Mouse (Mus musculus) lung, postnatal 0 days (tissue): ENCODE results near the gene Ttyh2. TPM values are rescaled to one million over a fixed set of nuclear protein-coding genes. Genes with fewer than 3 reads are reported as not detected.

Source experiments
- ATAC-seq: fragments of 200-750 bp; cut with Nextera tagmentation; 2 replicates; pipeline ENCODE4 v1.8.0; 2017; ENCODE audit warnings: moderate library complexity
- DNase-seq: peaks from one replicate; pipeline ENCODE4 v3.0.0-alpha.2; 2016; ENCODE audit warnings: low spot score
- H3K27ac ChIP-seq: fragments of 300-500 bp; sonication (generic); 2 replicates; pipeline ENCODE4 v1.5.1; 2014; ENCODE audit warnings: antibody characterized with exemption, mild to moderate bottlenecking, low read length, mixed read lengths
- H3K27me3 ChIP-seq: fragments of 300-500 bp; sonication (generic); replicated peaks from 2 replicates; pipeline ENCODE4 v1.6.1; 2014; ENCODE audit warnings: low read length, mixed read lengths; ENCODE audit not compliant: insufficient read depth
- H3K36me3 ChIP-seq: fragments of 300-500 bp; sonication (generic); 2 replicates; pipeline ENCODE4 v1.6.1; 2014; ENCODE audit warnings: low read length, mixed read lengths; ENCODE audit not compliant: insufficient read depth
- H3K4me1 ChIP-seq: fragments of 300-500 bp; sonication (generic); 2 replicates; pipeline ENCODE4 v1.6.1; 2014; ENCODE audit warnings: antibody characterized with exemption, low read depth, low read length, mixed read lengths; ENCODE audit not compliant: insufficient read depth
- H3K4me2 ChIP-seq: fragments of 300-500 bp; sonication (generic); replicated peaks from 2 replicates; pipeline ENCODE4 v1.6.1; 2014; ENCODE audit warnings: low read depth, mild to moderate bottlenecking, low read length, moderate library complexity, mixed read lengths
- H3K4me3 ChIP-seq: fragments of 300-500 bp; sonication (generic); 2 replicates; pipeline ENCODE4 v1.5.1; 2014; ENCODE audit warnings: low read depth, low read length
- H3K9ac ChIP-seq: fragments of 300-500 bp; sonication (generic); replicated peaks from 2 replicates; pipeline ENCODE4 v1.6.1; 2014; ENCODE audit warnings: low read depth, mild to moderate bottlenecking
- H3K9me3 ChIP-seq: fragments of 300-500 bp; sonication (generic); 2 replicates; pipeline ENCODE4 v1.6.1; 2016; ENCODE audit warnings: low read length, mixed read lengths
- CTCF ChIP-seq: IDR thresholded peaks from 2 replicates; pipeline ENCODE4 v1.5.1; 2016; ENCODE audit warnings: antibody characterized with exemption, mild to moderate bottlenecking
- EP300 ChIP-seq: IDR thresholded peaks from 2 replicates; pipeline ENCODE4 v1.6.1; 2016; ENCODE audit warnings: antibody characterized with exemption, mild to moderate bottlenecking, control low read depth
- WGBS: fragments of 180-500 bp; shearing (Covaris S2); extraction: QIAGEN DNeasy Blood & Tissue Kit; methylation state at CpG from one replicate; pipeline ENCODE4 v1.1.7; 2014; 5-methylcytosine and 5-hydroxymethylcytosine counted together
- polyA plus RNA-seq: library from polyadenylated mRNA; unstranded; fragments of >200 nt; fragmentation: Nextera tagmentation; extraction: Ambion mirVana; gene quantifications from 2 replicates; pipeline ENCODE4 v1.2.1, GENCODE M21; 2015

Ttyh2 gene
- polyA plus RNA-seq, 1 experiment from 2014 or later: 22.3 TPM

DNA sequence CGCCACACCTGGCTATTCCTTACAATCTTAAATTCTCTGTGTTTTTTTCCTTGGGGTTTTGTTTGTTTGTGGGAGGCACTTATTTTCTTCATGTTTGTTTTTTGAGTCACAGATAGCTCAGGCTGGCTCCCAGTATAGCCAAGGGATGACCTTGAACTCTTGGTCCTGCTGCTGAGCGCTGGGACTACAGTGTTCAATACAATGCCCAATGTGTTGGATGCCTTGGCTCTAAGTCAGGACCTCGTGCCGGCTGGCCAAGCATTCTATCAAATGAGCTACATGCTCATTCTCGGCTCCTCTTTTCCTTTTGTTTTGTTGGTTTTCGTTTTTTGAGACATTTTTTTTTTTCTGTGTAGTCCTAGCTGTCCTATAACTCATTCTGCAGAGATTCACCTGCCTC, 18.2 kb downstream of the Ttyh2 start:
- no peak overlapping the region for H3K27ac ChIP-seq
- H3K27me3 ChIP-seq: no peaks in the 10 kb centered on the region
- no peak overlapping the region for H3K4me2 ChIP-seq
- H3K36me3 ChIP-seq: no peaks in the 10 kb centered on the region
- TF ChIP-seq EP300: no peak
- no peak for TF ChIP-seq CTCF
- no peak for ATAC-seq
- H3K9ac ChIP-seq: no peak overlapping the region
- H3K9me3 ChIP-seq: no peaks in the 10 kb centered on the region
- 86% methylated on average over 6 of the region's 6 CpGs for WGBS
- no peaks in the 10 kb centered on the region for H3K4me1 ChIP-seq
- H3K4me3 ChIP-seq: no peak overlapping the region
- DNase-seq: no peak

DNA sequence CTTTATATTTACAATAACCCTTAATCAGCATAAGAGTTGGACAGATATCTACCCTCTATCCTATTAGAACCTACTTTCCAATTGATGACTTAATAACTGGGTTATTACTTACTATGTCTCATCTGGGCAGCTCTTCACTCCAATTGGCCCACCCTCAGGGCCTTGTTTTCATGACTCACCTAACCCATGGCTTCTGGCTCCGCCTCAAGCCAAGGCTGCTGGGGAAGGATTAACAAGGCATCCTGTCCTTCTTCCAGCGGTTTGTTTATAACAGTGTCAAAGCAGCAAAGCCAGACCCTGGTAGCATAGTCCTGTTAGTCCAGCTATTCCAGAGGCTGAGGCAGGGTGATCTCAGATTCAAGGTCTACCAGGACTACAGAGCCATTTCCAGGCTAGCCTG, 19.2 kb downstream of the Ttyh2 start:
- Histone ChIP-seq H3K4me3 (no peak overlapping the region), H3K4me1 (no peaks in the 10 kb centered on the region), H3K9me3 (no peaks in the 10 kb centered on the region), H3K27ac (no peak overlapping the region), H3K27me3 (no peaks in the 10 kb centered on the region), H3K36me3 (no peaks in the 10 kb centered on the region), H3K4me2 (no peak overlapping the region), H3K9ac (no peak overlapping the region)
- TF ChIP-seq EP300 (no peak), CTCF (no peak)
- ATAC-seq (no peak), DNase-seq (no peak)
- WGBS: 71% methylated on average over 2 of the region's 2 CpGs

- Histone ChIP-seq H3K4me3 (no peak overlapping the region), H3K9me3 (no peaks in the 10 kb centered on the region), H3K27me3 (no peaks in the 10 kb centered on the region), H3K9ac (no peak overlapping the region), H3K27ac (no peak overlapping the region), H3K36me3 (no peaks in the 10 kb centered on the region), H3K4me2 (no peak overlapping the region), H3K4me1 (no peaks in the 10 kb centered on the region)
- no peak for TF ChIP-seq CTCF
- TF ChIP-seq EP300: no peak
- ATAC-seq (peak; percentile 19; the same call in 1 of the 2 replicates), DNase-seq (no peak)
- 79% methylated on average over 7 of the region's 7 CpGs for WGBS
Measured at GRCm38 (mm10) chr11:114698496-114698895, 23.3 kb downstream of the Ttyh2 start.

DNA sequence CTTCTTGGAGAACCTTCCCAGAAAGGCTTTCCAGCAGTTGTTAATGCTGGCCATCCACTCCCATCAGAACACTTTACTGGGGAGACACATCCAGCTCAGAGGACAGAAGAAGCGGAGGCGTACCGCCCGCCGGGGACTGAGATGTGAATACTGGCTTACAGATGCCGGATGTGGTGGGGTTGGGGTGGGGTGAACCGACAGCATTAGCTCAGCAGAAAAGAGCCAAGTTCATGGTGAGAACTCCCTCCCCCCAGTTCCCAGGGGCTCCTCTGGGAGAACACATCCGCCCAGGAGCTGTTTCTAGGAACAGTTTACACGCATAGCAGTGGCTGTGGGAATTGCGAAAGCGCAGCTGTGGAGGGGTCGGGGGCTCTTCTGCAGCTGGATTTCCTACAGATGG, 24.3 kb downstream of the Ttyh2 start:
- H3K27ac ChIP-seq: no peak overlapping the region
- ATAC-seq (peak; percentile 81), DNase-seq (peak; percentile 66)
- no peak overlapping the region for H3K9ac ChIP-seq
- H3K9me3 ChIP-seq: no peaks in the 10 kb centered on the region
- 60% methylated on average over 12 of the region's 12 CpGs for WGBS
- H3K4me3 ChIP-seq: no peak overlapping the region
- H3K36me3 ChIP-seq: no peaks in the 10 kb centered on the region
- H3K4me2 ChIP-seq: no peak overlapping the region
- H3K4me1 ChIP-seq: no peaks in the 10 kb centered on the region
- H3K27me3 ChIP-seq: no peaks in the 10 kb centered on the region
- no peak for TF ChIP-seq CTCF
- 0 out of 2 replicates have a peak, but pooled peaks have one; percentile 17 for TF ChIP-seq EP300

- no peaks in the 10 kb centered on the region for H3K9me3 ChIP-seq
- no peak for ATAC-seq
- H3K27me3 ChIP-seq: no peaks in the 10 kb centered on the region
- no peak overlapping the region for H3K9ac ChIP-seq
- H3K36me3 ChIP-seq: no peaks in the 10 kb centered on the region
- no peak for TF ChIP-seq CTCF
- no peak for TF ChIP-seq EP300
- H3K4me1 ChIP-seq: no peaks in the 10 kb centered on the region
- WGBS: 78% methylated on average over 15 of the region's 15 CpGs
- DNase-seq: no peak
- no peak overlapping the region for H3K27ac ChIP-seq
- no peak overlapping the region for H3K4me3 ChIP-seq
- no peak overlapping the region for H3K4me2 ChIP-seq
Measured at GRCm38 (mm10) chr11:114702311-114702995, 27.2 kb downstream of the Ttyh2 start.

DNA sequence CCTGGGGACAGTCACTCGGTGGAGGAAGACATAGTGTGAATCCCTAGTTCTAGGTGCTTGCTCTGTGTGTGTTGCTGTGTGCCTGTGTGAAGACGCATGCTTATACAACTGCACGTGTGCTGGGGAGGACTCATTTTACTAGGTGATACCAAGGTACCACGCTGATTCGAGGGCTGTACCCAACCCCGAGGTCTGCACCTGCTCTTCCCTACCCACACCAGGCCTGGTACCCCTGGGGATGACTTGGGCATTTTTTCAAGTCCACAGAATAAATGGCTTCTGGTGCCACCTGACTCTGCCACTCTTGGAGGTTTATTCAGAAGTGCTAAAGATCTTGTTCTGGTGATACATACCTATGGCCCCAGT, 27.7 kb downstream of the Ttyh2 start:
- TF ChIP-seq CTCF (no peak), EP300 (no peak)
- H3K27me3 ChIP-seq: no peaks in the 10 kb centered on the region
- no peaks in the 10 kb centered on the region for H3K36me3 ChIP-seq
- no peak overlapping the region for H3K4me2 ChIP-seq
- 75% methylated on average over 6 of the region's 6 CpGs for WGBS
- H3K9me3 ChIP-seq: no peaks in the 10 kb centered on the region
- H3K4me3 ChIP-seq: no peak overlapping the region
- no peak overlapping the region for H3K27ac ChIP-seq
- no peak for ATAC-seq
- DNase-seq: no peak
- no peaks in the 10 kb centered on the region for H3K4me1 ChIP-seq
- H3K9ac ChIP-seq: no peak overlapping the region
